Mouse (Mus musculus): ENCODE measurements at regions not wholly inside any gene's neighbourhood (a gene's known extent, or its start where the extent isn't known, plus 50 kb on each side); places are given as distances from the start of the nearest gene placed in this dataset.

- H3K4me2 ChIP-seq (replicated peaks) = no peak overlapping the region
- H3K4me3 ChIP-seq (replicated peaks) = no peak overlapping the region
- peaks cover 43% of the 10 kb centered on the region for H3K4me1 ChIP-seq
- no peak for ATAC-seq (ENCODE audit: insufficient number of reproducible peaks, low FRiP score, low TSS enrichment, low read depth)
- H3K36me3 ChIP-seq = no peaks in the 10 kb centered on the region
- no peaks in the 10 kb centered on the region for H3K27me3 ChIP-seq
- WGBS = 63% methylated on average over 4 of the region's 4 CpGs
- no peak overlapping the region for H3K27ac ChIP-seq (replicated peaks)
- no peak overlapping the region for H3K9ac ChIP-seq
- no peaks in the 10 kb centered on the region for H3K9me3 ChIP-seq (replicated peaks)
These were observed 306.6 kb downstream of the Gadd45g start for GRCm38 (mm10) chr13:52153030-52153429.

DNA sequence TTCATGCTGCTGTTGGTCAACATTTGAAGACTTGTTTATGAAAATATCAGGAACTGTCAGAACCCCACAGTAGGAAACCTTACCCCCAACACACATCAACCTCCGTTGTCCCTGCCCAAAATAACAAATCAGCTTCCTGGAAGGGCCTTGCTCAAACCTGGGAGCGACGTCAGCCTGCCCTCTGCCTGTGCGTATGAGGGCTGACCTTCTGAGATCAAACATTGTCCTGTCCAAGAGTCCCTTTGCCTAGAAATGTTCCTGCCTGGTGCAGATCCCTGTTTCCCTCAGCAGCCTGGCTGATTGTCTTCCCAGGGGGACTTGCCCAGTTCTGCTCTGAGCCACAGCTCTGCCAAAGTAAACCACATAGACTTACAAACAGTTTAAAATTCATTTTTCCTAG lies 307.1 kb downstream of the Gadd45g start:
- 51% methylated on average over 4 of the region's 4 CpGs for WGBS
- Histone ChIP-seq H3K4me2 (replicated peaks) (no peak overlapping the region), H3K9ac (no peak overlapping the region), H3K4me3 (replicated peaks) (no peak overlapping the region), H3K27me3 (no peaks in the 10 kb centered on the region), H3K4me1 (peaks cover 43% of the 10 kb centered on the region), H3K36me3 (no peaks in the 10 kb centered on the region), H3K9me3 (replicated peaks) (no peaks in the 10 kb centered on the region), H3K27ac (replicated peaks) (no peak overlapping the region; the same call in 1 of the 2 replicates)
- ATAC-seq (ENCODE audit: insufficient number of reproducible peaks, low FRiP score, low TSS enrichment, low read depth) = no peak

- Histone ChIP-seq H3K4me3 (replicated peaks) (no peak overlapping the region), H3K4me2 (replicated peaks) (no peak overlapping the region), H3K9ac (no peak overlapping the region), H3K36me3 (no peaks in the 10 kb centered on the region), H3K27ac (replicated peaks) (0 out of 2 replicates have a peak overlapping the region, but pooled peaks have one; percentile 48), H3K27me3 (no peaks in the 10 kb centered on the region), H3K4me1 (peaks cover 43% of the 10 kb centered on the region), H3K9me3 (replicated peaks) (no peaks in the 10 kb centered on the region)
- WGBS = 47% methylated on average over 5 of the region's 5 CpGs
- no peak for ATAC-seq (ENCODE audit: insufficient number of reproducible peaks, low FRiP score, low TSS enrichment, low read depth)
These were observed 307.8 kb downstream of the Gadd45g start for GRCm38 (mm10) chr13:52154111-52154843.

- H3K4me3 ChIP-seq (replicated peaks) = no peak overlapping the region
- H3K27ac ChIP-seq (replicated peaks) = peak overlapping the region; percentile 48; the same call in 1 of the 2 replicates
- WGBS = 61% methylated on average over 14 of the region's 14 CpGs
- no peak overlapping the region for H3K9ac ChIP-seq
- ATAC-seq (ENCODE audit: insufficient number of reproducible peaks, low FRiP score, low TSS enrichment, low read depth) = peak; percentile 46; the same call in 1 of the 2 replicates
- H3K9me3 ChIP-seq (replicated peaks) = no peaks in the 10 kb centered on the region
- no peaks in the 10 kb centered on the region for H3K27me3 ChIP-seq
- H3K4me2 ChIP-seq (replicated peaks) = no peak overlapping the region
- no peaks in the 10 kb centered on the region for H3K36me3 ChIP-seq
- peaks cover 43% of the 10 kb centered on the region for H3K4me1 ChIP-seq
These were observed 308.5 kb downstream of the Gadd45g start for GRCm38 (mm10) chr13:52154844-52155587.

DNA sequence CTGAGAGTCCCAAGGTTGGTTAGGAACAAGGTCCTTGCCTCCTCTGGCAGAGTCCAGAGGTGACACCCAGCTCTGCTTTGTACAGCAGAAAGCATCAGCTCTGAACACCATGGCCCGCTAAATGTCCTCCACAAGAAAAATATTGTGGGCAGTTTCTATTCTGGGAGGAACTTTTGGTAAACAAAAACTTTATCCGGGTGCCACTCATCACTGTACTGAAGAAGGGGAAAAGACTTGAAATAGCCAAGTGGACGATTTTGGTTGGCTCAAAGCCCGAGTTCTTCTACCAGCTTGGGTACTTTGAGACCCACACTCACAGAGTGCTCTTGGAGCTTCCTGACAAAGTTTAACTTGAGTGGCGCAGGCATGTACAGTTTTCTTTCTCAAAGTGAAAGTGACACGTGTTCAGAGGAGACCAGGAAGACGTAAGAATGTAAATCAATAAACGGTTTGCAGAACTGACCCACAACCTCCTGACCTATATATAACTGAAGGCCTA lies 309.2 kb downstream of the Gadd45g start:
- Histone ChIP-seq H3K36me3 (no peaks in the 10 kb centered on the region), H3K9ac (no peak overlapping the region), H3K4me2 (replicated peaks) (no peak overlapping the region), H3K27me3 (no peaks in the 10 kb centered on the region), H3K27ac (replicated peaks) (peak overlapping the region; percentile 12; the same call in 1 of the 2 replicates), H3K4me1 (peaks cover 43% of the 10 kb centered on the region), H3K9me3 (replicated peaks) (no peaks in the 10 kb centered on the region), H3K4me3 (replicated peaks) (no peak overlapping the region)
- 66% methylated on average over 8 of the region's 8 CpGs for WGBS
- ATAC-seq (ENCODE audit: insufficient number of reproducible peaks, low FRiP score, low TSS enrichment, low read depth) = no peak

- no peaks in the 10 kb centered on the region for H3K27me3 ChIP-seq
- 71% methylated on average over 7 of the region's 7 CpGs for WGBS
- H3K36me3 ChIP-seq = no peaks in the 10 kb centered on the region
- H3K27ac ChIP-seq (replicated peaks) = no peak overlapping the region
- no peaks in the 10 kb centered on the region for H3K9me3 ChIP-seq (replicated peaks)
- no peak overlapping the region for H3K9ac ChIP-seq
- H3K4me1 ChIP-seq = no peaks in the 10 kb centered on the region
- H3K4me2 ChIP-seq (replicated peaks) = no peak overlapping the region
- ATAC-seq (ENCODE audit: insufficient number of reproducible peaks, low FRiP score, low TSS enrichment, low read depth) = no peak
- H3K4me3 ChIP-seq (replicated peaks) = no peak overlapping the region
These were observed 316.2 kb downstream of the Gadd45g start for GRCm38 (mm10) chr13:52162676-52163075.

DNA sequence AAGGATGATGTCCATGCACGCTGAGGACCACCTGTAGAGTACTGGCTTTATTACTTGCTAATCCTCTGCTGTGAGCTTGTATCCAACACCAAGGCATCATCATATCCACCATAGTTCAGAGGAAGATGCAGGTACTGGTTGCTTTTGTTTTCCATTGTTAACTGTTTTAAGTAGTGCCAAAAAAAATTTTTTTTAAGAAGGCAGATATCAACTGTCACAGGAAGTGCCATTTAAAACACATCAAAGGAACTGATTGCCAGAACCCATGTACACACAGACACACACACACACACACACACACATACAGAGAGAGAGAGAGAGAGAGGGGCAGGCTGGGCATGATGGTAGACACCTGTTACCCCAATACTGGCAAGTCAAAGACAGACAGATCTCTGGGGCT lies 319.1 kb downstream of the Gadd45g start:
- Histone ChIP-seq H3K4me1 (no peaks in the 10 kb centered on the region), H3K4me3 (replicated peaks) (no peak overlapping the region), H3K9ac (no peak overlapping the region), H3K27me3 (no peaks in the 10 kb centered on the region), H3K4me2 (replicated peaks) (no peak overlapping the region), H3K36me3 (no peaks in the 10 kb centered on the region), H3K9me3 (replicated peaks) (no peaks in the 10 kb centered on the region), H3K27ac (replicated peaks) (no peak overlapping the region)
- WGBS = 85% methylated on average over 1 of the region's 1 CpGs
- no peak for ATAC-seq (ENCODE audit: insufficient number of reproducible peaks, low FRiP score, low TSS enrichment, low read depth)

GRCm38 (mm10) chr13:52167968-52168367 lies 321.5 kb downstream of the Gadd45g start:
- H3K27ac ChIP-seq (replicated peaks) = no peak overlapping the region
- ATAC-seq (ENCODE audit: insufficient number of reproducible peaks, low FRiP score, low TSS enrichment, low read depth) = no peak
- H3K36me3 ChIP-seq = no peaks in the 10 kb centered on the region
- no peaks in the 10 kb centered on the region for H3K27me3 ChIP-seq
- H3K9me3 ChIP-seq (replicated peaks) = no peaks in the 10 kb centered on the region
- H3K4me1 ChIP-seq = no peaks in the 10 kb centered on the region
- H3K4me3 ChIP-seq (replicated peaks) = no peak overlapping the region
- no peak overlapping the region for H3K4me2 ChIP-seq (replicated peaks)
- WGBS = 75% methylated on average over 5 of the region's 5 CpGs
- no peak overlapping the region for H3K9ac ChIP-seq

GRCm38 (mm10) chr13:52172706-52173346 lies 326.3 kb downstream of the Gadd45g start:
- H3K36me3 ChIP-seq = no peaks in the 10 kb centered on the region
- no peak for ATAC-seq (ENCODE audit: insufficient number of reproducible peaks, low FRiP score, low TSS enrichment, low read depth)
- no peaks in the 10 kb centered on the region for H3K9me3 ChIP-seq (replicated peaks)
- H3K4me3 ChIP-seq (replicated peaks) = no peak overlapping the region
- H3K4me1 ChIP-seq = no peaks in the 10 kb centered on the region
- H3K4me2 ChIP-seq (replicated peaks) = no peak overlapping the region
- 82% methylated on average over 9 of the region's 9 CpGs for WGBS
- H3K27me3 ChIP-seq = no peaks in the 10 kb centered on the region
- H3K27ac ChIP-seq (replicated peaks) = no peak overlapping the region
- no peak overlapping the region for H3K9ac ChIP-seq

DNA sequence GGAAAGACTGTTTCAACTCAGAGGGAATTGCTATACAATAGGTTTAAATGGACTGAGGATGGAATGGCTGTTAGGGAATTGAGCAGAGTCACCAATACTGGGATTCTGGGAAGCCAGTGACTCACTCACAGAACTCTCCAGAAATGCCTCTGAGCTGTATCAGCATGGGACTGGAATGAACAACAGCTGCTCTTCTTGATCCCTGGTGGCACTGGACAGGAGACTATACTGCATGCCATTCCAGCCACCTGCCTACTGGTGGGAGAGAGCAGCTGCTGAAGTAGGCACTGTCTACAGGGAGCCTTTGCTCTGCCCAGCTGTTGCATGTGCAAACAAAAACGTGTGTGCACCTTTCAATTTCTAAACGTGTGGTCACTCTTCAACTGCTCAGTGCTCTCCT lies 329.2 kb downstream of the Gadd45g start:
- H3K27ac ChIP-seq (replicated peaks) = no peak overlapping the region
- no peaks in the 10 kb centered on the region for H3K27me3 ChIP-seq
- no peaks in the 10 kb centered on the region for H3K36me3 ChIP-seq
- ATAC-seq (ENCODE audit: insufficient number of reproducible peaks, low FRiP score, low TSS enrichment, low read depth) = no peak
- no peaks in the 10 kb centered on the region for H3K9me3 ChIP-seq (replicated peaks)
- WGBS = 50% methylated on average over 2 of the region's 2 CpGs
- no peak overlapping the region for H3K4me2 ChIP-seq (replicated peaks)
- no peaks in the 10 kb centered on the region for H3K4me1 ChIP-seq
- no peak overlapping the region for H3K9ac ChIP-seq
- no peak overlapping the region for H3K4me3 ChIP-seq (replicated peaks)

DNA sequence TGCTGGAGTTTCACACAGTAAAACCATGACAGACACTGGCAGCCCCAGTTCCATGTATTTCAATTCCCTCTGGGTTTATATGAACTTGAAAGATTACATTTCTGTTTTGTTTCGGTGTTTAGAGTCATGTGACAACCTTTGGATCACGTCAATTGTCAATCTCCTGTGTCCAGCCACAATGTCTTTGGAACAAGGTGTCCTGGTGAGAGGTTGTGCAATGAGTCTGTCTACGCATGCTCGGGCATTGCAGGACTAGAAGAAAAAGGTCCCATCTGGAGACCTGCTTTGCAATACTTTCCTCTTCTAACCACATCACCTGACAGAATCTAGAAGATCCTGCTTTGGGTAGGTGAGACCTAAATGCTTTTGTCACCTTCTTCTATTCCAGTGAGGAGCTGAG lies 333.5 kb downstream of the Gadd45g start:
- H3K4me3 ChIP-seq (replicated peaks) = no peak overlapping the region
- no peak overlapping the region for H3K27ac ChIP-seq (replicated peaks)
- no peaks in the 10 kb centered on the region for H3K4me1 ChIP-seq
- no peak for ATAC-seq (ENCODE audit: insufficient number of reproducible peaks, low FRiP score, low TSS enrichment, low read depth)
- H3K36me3 ChIP-seq = no peaks in the 10 kb centered on the region
- no peaks in the 10 kb centered on the region for H3K9me3 ChIP-seq (replicated peaks)
- no peak overlapping the region for H3K4me2 ChIP-seq (replicated peaks)
- no peaks in the 10 kb centered on the region for H3K27me3 ChIP-seq
- H3K9ac ChIP-seq = no peak overlapping the region
- WGBS = 74% methylated on average over 4 of the region's 4 CpGs

Measured in embryonic facial prominence, embryonic 15.5 days (tissue).